Mouse (Mus musculus): ENCODE data around the gene Fam196b. TPM values are rescaled to one million over a fixed set of nuclear protein-coding genes. Genes with fewer than 3 reads are reported as not detected.

The Fam196b gene
- polyA plus RNA-seq, 1 experiment from 2014 or later: 0.83 TPM

DNA sequence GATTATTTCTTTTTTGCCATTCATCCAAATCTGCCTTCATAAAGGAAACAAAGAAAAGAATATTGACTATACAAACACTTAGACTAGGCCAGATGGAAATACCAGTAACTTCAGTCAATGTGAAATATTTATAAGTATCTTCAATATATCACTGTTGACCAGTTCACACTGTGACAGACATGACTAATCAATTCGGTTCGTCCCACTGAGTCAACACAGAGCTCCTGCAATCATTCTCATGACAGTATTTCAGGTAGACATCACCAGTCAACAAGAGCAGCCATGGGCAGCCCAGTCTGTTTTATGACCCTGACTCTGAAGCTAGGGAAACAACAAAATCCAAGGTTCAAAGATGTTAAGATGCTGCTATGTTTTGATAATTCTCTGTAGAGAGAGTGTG, 117.4 kb downstream of the Fam196b start:
- H3K27me3 ChIP-seq (ENCODE audit: control insufficient read depth, insufficient read depth, low read length): no peaks in the 10 kb centered on the region
- ATAC-seq (ENCODE audit: low FRiP score) (no peak), DNase-seq (ENCODE audit: low spot score) (no peak)
- no peak overlapping the region for H3K4me2 ChIP-seq (replicated peaks; ENCODE audit: low read depth, low read length)
- no peak overlapping the region for H3K4me3 ChIP-seq (ENCODE audit: low read depth, low read length)
- H3K9ac ChIP-seq (ENCODE audit: low read depth, low read length): no peak overlapping the region
- H3K9me3 ChIP-seq (ENCODE audit: control insufficient read depth, low read length): no peaks in the 10 kb centered on the region
- 84% methylated on average over 2 of the region's 2 CpGs for WGBS
- H3K4me1 ChIP-seq (replicated peaks; ENCODE audit: control insufficient read depth, insufficient read depth, low read length): no peaks in the 10 kb centered on the region
- no peaks in the 10 kb centered on the region for H3K36me3 ChIP-seq (ENCODE audit: control insufficient read depth, insufficient read depth, low read length)
- H3K27ac ChIP-seq (ENCODE audit: low read depth, low read length): no peak overlapping the region

DNA sequence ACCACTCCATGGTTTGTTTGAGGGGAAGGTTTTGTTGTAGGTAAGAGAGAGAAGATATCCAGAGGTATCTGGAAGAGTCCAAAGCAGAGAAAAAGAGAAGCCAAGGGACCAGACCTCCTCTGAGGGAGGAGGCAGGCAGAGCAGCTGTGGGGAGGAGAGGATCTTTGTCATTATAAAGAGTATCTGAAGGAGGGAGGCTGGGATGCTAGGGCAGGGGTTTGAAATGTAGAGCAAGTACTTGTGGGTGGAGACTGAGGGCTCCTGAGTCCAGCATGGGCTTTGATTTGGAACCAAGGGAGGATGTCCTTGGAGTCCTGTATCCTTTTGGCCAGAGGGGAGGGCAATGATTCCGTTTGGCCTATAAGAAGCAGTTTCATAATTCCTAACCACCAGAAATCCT, 122.8 kb downstream of the Fam196b start:
- DNase-seq (ENCODE audit: low spot score): no peak
- Histone ChIP-seq H3K4me2 (replicated peaks; ENCODE audit: low read depth, low read length) (no peak overlapping the region), H3K9me3 (ENCODE audit: control insufficient read depth, low read length) (no peaks in the 10 kb centered on the region), H3K4me3 (ENCODE audit: low read depth, low read length) (no peak overlapping the region), H3K9ac (ENCODE audit: low read depth, low read length) (no peak overlapping the region), H3K27me3 (ENCODE audit: control insufficient read depth, insufficient read depth, low read length) (no peaks in the 10 kb centered on the region), H3K36me3 (ENCODE audit: control insufficient read depth, insufficient read depth, low read length) (no peaks in the 10 kb centered on the region), H3K27ac (ENCODE audit: low read depth, low read length) (no peak overlapping the region), H3K4me1 (replicated peaks; ENCODE audit: control insufficient read depth, insufficient read depth, low read length) (no peaks in the 10 kb centered on the region)
- ATAC-seq (ENCODE audit: low FRiP score): no peak
- 86% methylated on average over 1 of the region's 1 CpGs for WGBS

DNA sequence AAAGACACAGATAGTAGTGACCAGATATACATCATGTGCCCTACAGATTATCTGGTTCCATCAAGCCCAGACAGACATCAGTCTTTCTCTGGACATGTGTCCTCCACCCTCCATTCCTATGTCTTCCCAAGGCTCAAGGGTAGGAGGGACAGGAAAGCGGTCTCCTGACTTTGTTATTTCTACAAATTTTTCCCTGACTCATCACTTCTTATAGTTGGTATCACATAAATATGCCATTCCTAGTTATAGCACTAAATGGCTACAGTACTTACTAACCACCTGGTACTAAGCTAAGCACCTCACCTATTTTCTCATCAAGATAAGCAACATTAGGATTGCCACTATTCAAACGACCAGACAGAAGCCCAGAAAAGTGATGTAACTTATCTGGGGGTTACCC, 123.8 kb downstream of the Fam196b start:
- H3K4me2 ChIP-seq (replicated peaks; ENCODE audit: low read depth, low read length): no peak overlapping the region
- no peak overlapping the region for H3K9ac ChIP-seq (ENCODE audit: low read depth, low read length)
- no peaks in the 10 kb centered on the region for H3K27me3 ChIP-seq (ENCODE audit: control insufficient read depth, insufficient read depth, low read length)
- H3K36me3 ChIP-seq (ENCODE audit: control insufficient read depth, insufficient read depth, low read length): no peaks in the 10 kb centered on the region
- 71% methylated on average over 2 of the region's 2 CpGs for WGBS
- no peak for DNase-seq (ENCODE audit: low spot score)
- no peak for ATAC-seq (ENCODE audit: low FRiP score)
- no peak overlapping the region for H3K27ac ChIP-seq (ENCODE audit: low read depth, low read length)
- H3K4me1 ChIP-seq (replicated peaks; ENCODE audit: control insufficient read depth, insufficient read depth, low read length): no peaks in the 10 kb centered on the region
- H3K4me3 ChIP-seq (ENCODE audit: low read depth, low read length): no peak overlapping the region
- no peaks in the 10 kb centered on the region for H3K9me3 ChIP-seq (ENCODE audit: control insufficient read depth, low read length)

DNA sequence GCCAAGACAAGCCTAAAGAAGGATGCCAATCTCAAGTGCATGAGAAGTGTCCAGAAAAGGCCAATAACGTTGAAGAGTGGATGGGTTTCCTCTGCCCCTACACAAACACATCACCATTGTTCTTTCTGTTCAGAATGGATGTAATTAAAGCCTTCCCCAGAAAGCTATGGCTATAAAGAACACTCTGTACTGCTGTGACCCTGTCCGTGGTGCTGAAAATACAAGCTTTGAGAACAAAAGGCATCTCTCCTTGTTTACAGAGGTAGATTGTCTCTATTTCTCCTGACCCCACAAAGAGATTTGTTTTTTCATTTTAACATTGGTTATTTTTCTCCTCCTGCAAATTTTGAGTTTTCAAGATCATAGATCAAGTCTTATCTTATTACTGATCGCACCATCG, 133.3 kb downstream of the Fam196b start:
- Histone ChIP-seq H3K9me3 (ENCODE audit: control insufficient read depth, low read length) (no peaks in the 10 kb centered on the region), H3K27ac (ENCODE audit: low read depth, low read length) (no peak overlapping the region), H3K36me3 (ENCODE audit: control insufficient read depth, insufficient read depth, low read length) (no peaks in the 10 kb centered on the region), H3K4me3 (ENCODE audit: low read depth, low read length) (no peak overlapping the region), H3K4me1 (replicated peaks; ENCODE audit: control insufficient read depth, insufficient read depth, low read length) (no peaks in the 10 kb centered on the region), H3K27me3 (ENCODE audit: control insufficient read depth, insufficient read depth, low read length) (no peaks in the 10 kb centered on the region), H3K4me2 (replicated peaks; ENCODE audit: low read depth, low read length) (no peak overlapping the region), H3K9ac (ENCODE audit: low read depth, low read length) (no peak overlapping the region)
- peak; percentile 69 for DNase-seq (ENCODE audit: low spot score)
- ATAC-seq (ENCODE audit: low FRiP score): no peak
- 45% methylated on average over 4 of the region's 4 CpGs for WGBS

DNA sequence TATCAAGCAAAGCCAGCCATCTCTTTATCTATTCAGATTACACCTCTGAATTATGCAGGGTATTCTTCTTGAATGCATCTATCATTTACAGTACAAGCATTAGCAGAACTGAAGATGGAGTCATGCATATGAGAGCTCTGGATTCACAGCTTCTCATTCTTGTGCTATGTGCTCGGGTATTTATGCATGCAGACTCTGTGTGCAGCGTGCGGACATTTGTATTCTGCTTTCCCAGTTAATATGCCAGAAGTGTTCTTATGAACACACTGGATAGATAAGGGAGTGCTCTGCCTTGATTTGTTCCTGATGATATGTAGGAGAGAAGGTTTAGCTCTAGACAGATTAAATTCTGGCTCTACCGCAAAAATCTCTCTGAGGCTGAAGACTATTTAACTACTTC, 135.3 kb downstream of the Fam196b start:
- no peaks in the 10 kb centered on the region for H3K4me1 ChIP-seq (replicated peaks; ENCODE audit: control insufficient read depth, insufficient read depth, low read length)

DNA sequence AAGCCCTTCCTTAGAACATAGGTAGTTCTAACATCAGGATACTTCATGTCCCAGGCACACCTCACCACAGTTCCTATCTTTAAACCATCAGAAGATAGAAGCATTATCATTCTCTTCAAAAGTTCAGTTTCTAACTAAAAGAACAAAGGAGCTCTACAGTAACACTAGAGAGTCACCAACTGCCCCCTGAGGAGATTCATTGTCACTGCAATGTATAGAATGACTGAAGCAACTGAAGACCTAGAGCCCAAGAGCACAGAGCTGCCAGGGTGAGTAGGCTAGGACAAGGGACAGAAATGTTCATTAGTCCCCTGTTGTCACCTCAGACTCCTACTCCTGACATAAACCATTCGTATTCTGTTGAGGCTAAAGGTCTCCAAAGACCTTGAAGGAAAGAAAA, 152.4 kb downstream of the Fam196b start:
- ATAC-seq (ENCODE audit: low FRiP score) (no peak), DNase-seq (ENCODE audit: low spot score) (no peak)
- Histone ChIP-seq H3K4me2 (replicated peaks; ENCODE audit: low read depth, low read length) (no peak overlapping the region), H3K9ac (ENCODE audit: low read depth, low read length) (no peak overlapping the region), H3K36me3 (ENCODE audit: control insufficient read depth, insufficient read depth, low read length) (no peaks in the 10 kb centered on the region), H3K27me3 (ENCODE audit: control insufficient read depth, insufficient read depth, low read length) (no peaks in the 10 kb centered on the region), H3K27ac (ENCODE audit: low read depth, low read length) (no peak overlapping the region), H3K9me3 (ENCODE audit: control insufficient read depth, low read length) (no peaks in the 10 kb centered on the region), H3K4me1 (replicated peaks; ENCODE audit: control insufficient read depth, insufficient read depth, low read length) (no peaks in the 10 kb centered on the region), H3K4me3 (ENCODE audit: low read depth, low read length) (no peak overlapping the region)
- WGBS: 73% methylated on average over 1 of the region's 1 CpGs

More for the DNA sequence above, 135.3 kb downstream of the Fam196b start:
- 92% methylated on average over 4 of the region's 4 CpGs for WGBS
- Histone ChIP-seq H3K4me2 (replicated peaks; ENCODE audit: low read depth, low read length) (no peak overlapping the region), H3K27ac (ENCODE audit: low read depth, low read length) (no peak overlapping the region), H3K4me3 (ENCODE audit: low read depth, low read length) (no peak overlapping the region), H3K9ac (ENCODE audit: low read depth, low read length) (no peak overlapping the region), H3K36me3 (ENCODE audit: control insufficient read depth, insufficient read depth, low read length) (no peaks in the 10 kb centered on the region), H3K9me3 (ENCODE audit: control insufficient read depth, low read length) (no peaks in the 10 kb centered on the region), H3K27me3 (ENCODE audit: control insufficient read depth, insufficient read depth, low read length) (no peaks in the 10 kb centered on the region)
- ATAC-seq (ENCODE audit: low FRiP score) (no peak), DNase-seq (ENCODE audit: low spot score) (no peak)

DNA sequence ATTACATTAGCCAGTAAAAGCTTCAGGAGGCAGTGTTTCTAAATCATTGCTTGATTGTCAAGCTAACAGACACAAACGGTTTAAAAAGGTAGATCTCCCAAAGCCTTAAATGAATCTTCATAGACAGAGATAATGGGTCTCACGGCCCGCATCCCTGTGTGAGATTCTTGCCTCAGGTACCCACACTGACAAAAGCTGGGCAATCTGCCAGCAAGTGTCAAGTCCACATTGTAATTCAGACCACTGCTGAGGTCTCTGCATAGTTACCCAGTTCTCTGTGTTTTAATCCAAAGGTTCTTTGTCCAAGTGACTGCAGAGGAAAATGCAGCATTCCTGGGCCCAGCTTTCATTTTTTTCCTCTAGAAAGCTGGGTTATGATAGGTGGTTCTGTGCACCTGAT, 153.9 kb downstream of the Fam196b start:
- no peaks in the 10 kb centered on the region for H3K36me3 ChIP-seq (ENCODE audit: control insufficient read depth, insufficient read depth, low read length)
- 81% methylated on average over 3 of the region's 3 CpGs for WGBS
- H3K4me1 ChIP-seq (replicated peaks; ENCODE audit: control insufficient read depth, insufficient read depth, low read length): no peaks in the 10 kb centered on the region
- H3K9me3 ChIP-seq (ENCODE audit: control insufficient read depth, low read length): no peaks in the 10 kb centered on the region
- no peak overlapping the region for H3K4me3 ChIP-seq (ENCODE audit: low read depth, low read length)
- DNase-seq (ENCODE audit: low spot score): no peak
- no peak for ATAC-seq (ENCODE audit: low FRiP score)
- no peak overlapping the region for H3K9ac ChIP-seq (ENCODE audit: low read depth, low read length)
- no peaks in the 10 kb centered on the region for H3K27me3 ChIP-seq (ENCODE audit: control insufficient read depth, insufficient read depth, low read length)
- H3K4me2 ChIP-seq (replicated peaks; ENCODE audit: low read depth, low read length): no peak overlapping the region
- H3K27ac ChIP-seq (ENCODE audit: low read depth, low read length): no peak overlapping the region

DNA sequence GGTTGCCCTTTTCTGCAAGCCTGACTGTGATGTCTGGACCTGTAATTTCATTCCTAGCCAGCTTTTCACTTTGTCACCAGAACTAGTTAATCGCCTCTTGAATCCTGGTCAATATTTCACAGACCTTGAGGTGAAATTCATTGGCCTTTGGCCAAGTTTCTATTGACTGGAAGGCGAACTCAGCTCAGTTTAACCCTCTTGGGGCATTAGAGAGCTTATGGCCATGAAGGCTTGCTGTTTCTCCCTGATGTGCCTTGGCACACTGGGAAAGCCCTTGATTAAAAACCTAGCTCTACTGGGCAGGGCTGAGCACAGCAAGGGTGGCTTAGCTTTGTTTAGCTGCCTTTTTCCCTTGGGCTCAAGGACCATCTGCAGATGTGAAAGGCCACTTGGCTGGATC, 155.2 kb downstream of the Fam196b start:
- Histone ChIP-seq H3K9ac (ENCODE audit: low read depth, low read length) (no peak overlapping the region), H3K36me3 (ENCODE audit: control insufficient read depth, insufficient read depth, low read length) (no peaks in the 10 kb centered on the region), H3K4me2 (replicated peaks; ENCODE audit: low read depth, low read length) (no peak overlapping the region), H3K4me1 (replicated peaks; ENCODE audit: control insufficient read depth, insufficient read depth, low read length) (no peaks in the 10 kb centered on the region), H3K4me3 (ENCODE audit: low read depth, low read length) (no peak overlapping the region), H3K9me3 (ENCODE audit: control insufficient read depth, low read length) (no peaks in the 10 kb centered on the region), H3K27me3 (ENCODE audit: control insufficient read depth, insufficient read depth, low read length) (no peaks in the 10 kb centered on the region), H3K27ac (ENCODE audit: low read depth, low read length) (no peak overlapping the region)
- DNase-seq (ENCODE audit: low spot score): no peak
- 86% methylated on average over 2 of the region's 2 CpGs for WGBS
- ATAC-seq (ENCODE audit: low FRiP score): no peak
